Mouse (Mus musculus) heart, embryonic 13.5 days (tissue): ENCODE results near the gene Ccdc130. TPM values are rescaled to one million over a fixed set of nuclear protein-coding genes. Genes with fewer than 3 reads are reported as not detected.
"Not testable (repeated sequence)": the region's sequence is repeated elsewhere in the genome, so short reads cannot be mapped to it uniquely, and the experiment has no call there.

ENCODE experiments used
- ATAC-seq: fragments of 200-750 bp; cut with Nextera tagmentation; 2 replicates; pipeline ENCODE4 v1.8.0; 2017; ENCODE audit warnings: moderate TSS enrichment; ENCODE audit not compliant: insufficient number of reproducible peaks, low FRiP score, low TSS enrichment; ENCODE audit errors: extremely low read depth
- H3K27ac ChIP-seq: fragments of 300-500 bp; sonication (generic); replicated peaks from 2 replicates; pipeline ENCODE4 v1.5.1; 2015; ENCODE audit warnings: moderate library complexity, mild to moderate bottlenecking, inconsistent platforms
- H3K27me3 ChIP-seq: fragments of 300-500 bp; sonication (generic); replicated peaks from 2 replicates; pipeline ENCODE4 v1.6.1; 2015; ENCODE audit warnings: mild to moderate bottlenecking, inconsistent platforms
- H3K36me3 ChIP-seq: fragments of 300-500 bp; sonication (generic); 2 replicates; pipeline ENCODE4 v1.6.1; 2015; ENCODE audit warnings: mild to moderate bottlenecking, inconsistent platforms
- H3K4me1 ChIP-seq: fragments of 300-500 bp; sonication (generic); 2 replicates; pipeline ENCODE4 v1.6.1; 2015; ENCODE audit warnings: inconsistent platforms
- H3K4me2 ChIP-seq: fragments of 300-500 bp; sonication (generic); 2 replicates; pipeline ENCODE4 v1.6.1; 2015; ENCODE audit warnings: inconsistent platforms, mild to moderate bottlenecking, moderate library complexity
- H3K4me3 ChIP-seq: fragments of 300-500 bp; sonication (generic); 2 replicates; pipeline ENCODE4 v1.5.1; 2015; ENCODE audit warnings: moderate library complexity, mild to moderate bottlenecking, inconsistent platforms
- H3K9ac ChIP-seq: fragments of 300-500 bp; sonication (generic); 2 replicates; pipeline ENCODE4 v1.6.1; 2015; ENCODE audit warnings: inconsistent platforms, mild to moderate bottlenecking, moderate library complexity
- H3K9me3 ChIP-seq: fragments of 300-500 bp; sonication (generic); 2 replicates; pipeline ENCODE4 v1.6.1; 2016; ENCODE audit warnings: inconsistent platforms
- WGBS: fragments of 180-500 bp; shearing (Covaris S2); methylation state at CpG from one replicate; pipeline ENCODE4 v1.1.7; 2015; ENCODE audit warnings: mixed read lengths; 5-methylcytosine and 5-hydroxymethylcytosine counted together
- polyA plus RNA-seq: library from polyadenylated mRNA; unstranded; fragments of >200 nt; fragmentation: Nextera tagmentation; extraction: Ambion mirVana; gene quantifications from 2 replicates; pipeline ENCODE4 v1.2.1, GENCODE M21; 2015

The Ccdc130 gene
- 11.3 and 16.9 TPM in 2 replicates for polyA plus RNA-seq

GRCm38 (mm10) chr8:84269950-84270773 lies at the start of gene Ccdc130:
Gene Ccdc130 (minus strand): TSS chr8:84270380.
- Histone ChIP-seq H3K4me3 (peak within 1 kb of the TSS; percentile 78), H3K36me3 (peaks cover 24% of the 10 kb centered on the region), H3K9me3 (no peaks in the 10 kb centered on the region), H3K27ac (peak within 1 kb of the TSS; percentile 34), H3K9ac (peak within 1 kb of the TSS; percentile 87), H3K4me1 (peaks cover 8% of the 10 kb centered on the region), H3K27me3 (peaks cover 3% of the 10 kb centered on the region; the same call in 1 of the 2 replicates), H3K4me2 (peak within 1 kb of the TSS; percentile 85)
- WGBS: under 1% methylated on average over 44 of the region's 44 CpGs
- ATAC-seq: peak; percentile 100

GRCm38 (mm10) chr8:84308376-84308775 lies 38.2 kb upstream of the Ccdc130 start:
- H3K9ac ChIP-seq: no peak overlapping the region
- WGBS: 57% methylated on average over 3 of the region's 3 CpGs

GRCm38 (mm10) chr8:84303951-84304350 lies 33.8 kb upstream of the Ccdc130 start:
- H3K27ac ChIP-seq: peak overlapping the region; percentile 3
- no peak overlapping the region for H3K4me2 ChIP-seq
- no peak for ATAC-seq

More at GRCm38 (mm10) chr8:84308376-84308775, 38.2 kb upstream of the Ccdc130 start:
- Histone ChIP-seq H3K27me3 (no peaks in the 10 kb centered on the region), H3K4me3 (no peak overlapping the region), H3K27ac (no peak overlapping the region), H3K36me3 (no peaks in the 10 kb centered on the region), H3K4me1 (peaks cover 12% of the 10 kb centered on the region), H3K4me2 (no peak overlapping the region), H3K9me3 (no peaks in the 10 kb centered on the region)
- ATAC-seq: no peak

GRCm38 (mm10) chr8:84297029-84297785 lies 27.0 kb upstream of the Ccdc130 start:
- Histone ChIP-seq H3K9ac (no peak overlapping the region), H3K4me1 (no peaks in the 10 kb centered on the region), H3K27me3 (peaks cover 22% of the 10 kb centered on the region), H3K9me3 (peaks cover 8% of the 10 kb centered on the region; the same call in 1 of the 2 replicates), H3K4me2 (no peak overlapping the region), H3K4me3 (no peak overlapping the region), H3K27ac (no peak overlapping the region), H3K36me3 (no peaks in the 10 kb centered on the region)
- no peak for ATAC-seq
- WGBS: 58% methylated on average over 5 of the region's 5 CpGs

More at GRCm38 (mm10) chr8:84303951-84304350, 33.8 kb upstream of the Ccdc130 start:
- Histone ChIP-seq H3K27me3 (no peaks in the 10 kb centered on the region), H3K4me1 (peaks cover 12% of the 10 kb centered on the region), H3K9me3 (peaks cover 8% of the 10 kb centered on the region; the same call in 1 of the 2 replicates), H3K4me3 (no peak overlapping the region), H3K36me3 (no peaks in the 10 kb centered on the region), H3K9ac (no peak overlapping the region)
- 41% methylated on average over 2 of the region's 2 CpGs for WGBS

- Histone ChIP-seq H3K9ac (no peak overlapping the region), H3K9me3 (no peaks in the 10 kb centered on the region), H3K36me3 (no peaks in the 10 kb centered on the region), H3K4me2 (no peak overlapping the region), H3K4me1 (no peaks in the 10 kb centered on the region), H3K27ac (no peak overlapping the region), H3K27me3 (peaks cover 17% of the 10 kb centered on the region), H3K4me3 (no peak overlapping the region)
- WGBS: 25% methylated on average over 8 of the region's 8 CpGs
- ATAC-seq: no peak
Observed at GRCm38 (mm10) chr8:84291688-84292087, 21.5 kb upstream of the Ccdc130 start.

- no peaks in the 10 kb centered on the region for H3K36me3 ChIP-seq
- H3K4me3 ChIP-seq: no peak overlapping the region
- 58% methylated on average over 5 of the region's 5 CpGs for WGBS
- no peak overlapping the region for H3K4me2 ChIP-seq
- H3K27ac ChIP-seq: no peak overlapping the region
- no peaks in the 10 kb centered on the region for H3K9me3 ChIP-seq
- no peak overlapping the region for H3K9ac ChIP-seq
- H3K4me1 ChIP-seq: no peaks in the 10 kb centered on the region
- H3K27me3 ChIP-seq: peaks cover 11% of the 10 kb centered on the region
- ATAC-seq: no peak
Observed at GRCm38 (mm10) chr8:84291086-84291485, 20.9 kb upstream of the Ccdc130 start.

- 56% methylated on average over 2 of the region's 2 CpGs for WGBS
- no peak overlapping the region for H3K27ac ChIP-seq
- no peak for ATAC-seq
Observed at GRCm38 (mm10) chr8:84288892-84289291, 18.7 kb upstream of the Ccdc130 start.

GRCm38 (mm10) chr8:84285665-84286064 lies 15.5 kb upstream of the Ccdc130 start:
- not testable (repeated sequence) for H3K36me3 ChIP-seq, H3K9me3 ChIP-seq, ATAC-seq, H3K27me3 ChIP-seq, H3K4me1 ChIP-seq, H3K4me2 ChIP-seq, H3K9ac ChIP-seq, H3K4me3 ChIP-seq, H3K27ac ChIP-seq
- 50% methylated on average over 5 of the region's 5 CpGs for WGBS

More at GRCm38 (mm10) chr8:84288892-84289291, 18.7 kb upstream of the Ccdc130 start:
- no peak overlapping the region for H3K4me3 ChIP-seq
- no peaks in the 10 kb centered on the region for H3K36me3 ChIP-seq
- H3K4me1 ChIP-seq: peaks cover 9% of the 10 kb centered on the region; the same call in 1 of the 2 replicates
- H3K27me3 ChIP-seq: no peaks in the 10 kb centered on the region
- no peak overlapping the region for H3K4me2 ChIP-seq
- no peak overlapping the region for H3K9ac ChIP-seq
- H3K9me3 ChIP-seq: no peaks in the 10 kb centered on the region

GRCm38 (mm10) chr8:84284608-84285063 lies 14.5 kb upstream of the Ccdc130 start:
- no peak for ATAC-seq

GRCm38 (mm10) chr8:84280777-84281176 lies 10.6 kb upstream of the Ccdc130 start:
- Histone ChIP-seq H3K9ac (no peak overlapping the region), H3K27ac (no peak overlapping the region), H3K4me3 (no peak overlapping the region), H3K9me3 (no peaks in the 10 kb centered on the region), H3K27me3 (no peaks in the 10 kb centered on the region), H3K4me2 (no peak overlapping the region), H3K4me1 (peaks cover 14% of the 10 kb centered on the region; the same call in 1 of the 2 replicates), H3K36me3 (no peaks in the 10 kb centered on the region)
- 53% methylated on average over 10 of the region's 10 CpGs for WGBS
- ATAC-seq: no peak

More at GRCm38 (mm10) chr8:84284608-84285063, 14.5 kb upstream of the Ccdc130 start:
- Histone ChIP-seq H3K4me2 (peak overlapping the region; percentile 46), H3K9ac (peak overlapping the region; percentile 53), H3K9me3 (no peaks in the 10 kb centered on the region), H3K4me1 (peaks cover 9% of the 10 kb centered on the region; the same call in 1 of the 2 replicates), H3K36me3 (no peaks in the 10 kb centered on the region), H3K27me3 (no peaks in the 10 kb centered on the region), H3K4me3 (peak overlapping the region; percentile 32), H3K27ac (peak overlapping the region; percentile 55)
- WGBS: 15% methylated on average over 9 of the region's 9 CpGs

GRCm38 (mm10) chr8:84276447-84276846 lies 6.3 kb upstream of the Ccdc130 start:
- no peak for ATAC-seq
- Histone ChIP-seq H3K9me3 (no peaks in the 10 kb centered on the region), H3K4me2 (no peak overlapping the region), H3K9ac (no peak overlapping the region), H3K27ac (no peak overlapping the region), H3K36me3 (no peaks in the 10 kb centered on the region), H3K4me1 (0 out of 2 replicates have a peak, but pooled peaks cover 4% of the 10 kb centered on the region), H3K27me3 (peaks cover 3% of the 10 kb centered on the region; the same call in 1 of the 2 replicates), H3K4me3 (no peak overlapping the region)
- 54% methylated on average over 1 of the region's 1 CpGs for WGBS
